Mouse (Mus musculus) hindbrain, embryonic 13.5 days (tissue): ENCODE data around the gene Ccnk. TPM values are rescaled to one million over a fixed set of nuclear protein-coding genes. Genes with fewer than 3 reads are reported as not detected.

Experiments used
- ATAC-seq: fragments of 200-750 bp; cut with Nextera tagmentation; 2 replicates; pipeline ENCODE4 v1.8.0; 2017; ENCODE audit warnings: moderate TSS enrichment; ENCODE audit not compliant: low FRiP score
- H3K27ac ChIP-seq: fragments of 300-500 bp; sonication (generic); 2 replicates; pipeline ENCODE4 v1.5.1; 2015; ENCODE audit warnings: inconsistent platforms, mild to moderate bottlenecking, moderate library complexity
- H3K27me3 ChIP-seq: fragments of 300-500 bp; sonication (generic); 2 replicates; pipeline ENCODE4 v1.6.1; 2015; ENCODE audit warnings: mild to moderate bottlenecking, inconsistent platforms
- H3K36me3 ChIP-seq: fragments of 300-500 bp; sonication (generic); 2 replicates; pipeline ENCODE4 v1.6.1; 2015; ENCODE audit warnings: mild to moderate bottlenecking, inconsistent platforms
- H3K4me1 ChIP-seq: fragments of 300-500 bp; sonication (generic); replicated peaks from 2 replicates; pipeline ENCODE4 v1.6.1; 2015; ENCODE audit warnings: inconsistent platforms
- H3K4me2 ChIP-seq: fragments of 300-500 bp; sonication (generic); 2 replicates; pipeline ENCODE4 v1.6.1; 2015; ENCODE audit warnings: inconsistent platforms, mild to moderate bottlenecking, moderate library complexity
- H3K4me3 ChIP-seq: fragments of 300-500 bp; sonication (generic); 2 replicates; pipeline ENCODE4 v1.5.1; 2015; ENCODE audit warnings: mild to moderate bottlenecking, inconsistent platforms
- H3K9ac ChIP-seq: fragments of 300-500 bp; sonication (generic); 2 replicates; pipeline ENCODE4 v1.6.1; 2015; ENCODE audit warnings: mild to moderate bottlenecking, inconsistent platforms
- H3K9me3 ChIP-seq: fragments of 300-500 bp; sonication (generic); 2 replicates; pipeline ENCODE4 v1.6.1; 2016; ENCODE audit warnings: inconsistent platforms
- WGBS: fragments of 180-500 bp; shearing (Covaris S2); methylation state at CpG from one replicate; pipeline ENCODE4 v1.1.7; 2015; 5-methylcytosine and 5-hydroxymethylcytosine counted together
- polyA plus RNA-seq: library from polyadenylated mRNA; unstranded; fragments of >200 nt; fragmentation: Nextera tagmentation; extraction: Ambion mirVana; gene quantifications from 2 replicates; pipeline ENCODE4 v1.2.1, GENCODE M21; 2015

Ccnk gene
- polyA plus RNA-seq, 1 experiment from 2014 or later, result 4.0 TPM

DNA sequence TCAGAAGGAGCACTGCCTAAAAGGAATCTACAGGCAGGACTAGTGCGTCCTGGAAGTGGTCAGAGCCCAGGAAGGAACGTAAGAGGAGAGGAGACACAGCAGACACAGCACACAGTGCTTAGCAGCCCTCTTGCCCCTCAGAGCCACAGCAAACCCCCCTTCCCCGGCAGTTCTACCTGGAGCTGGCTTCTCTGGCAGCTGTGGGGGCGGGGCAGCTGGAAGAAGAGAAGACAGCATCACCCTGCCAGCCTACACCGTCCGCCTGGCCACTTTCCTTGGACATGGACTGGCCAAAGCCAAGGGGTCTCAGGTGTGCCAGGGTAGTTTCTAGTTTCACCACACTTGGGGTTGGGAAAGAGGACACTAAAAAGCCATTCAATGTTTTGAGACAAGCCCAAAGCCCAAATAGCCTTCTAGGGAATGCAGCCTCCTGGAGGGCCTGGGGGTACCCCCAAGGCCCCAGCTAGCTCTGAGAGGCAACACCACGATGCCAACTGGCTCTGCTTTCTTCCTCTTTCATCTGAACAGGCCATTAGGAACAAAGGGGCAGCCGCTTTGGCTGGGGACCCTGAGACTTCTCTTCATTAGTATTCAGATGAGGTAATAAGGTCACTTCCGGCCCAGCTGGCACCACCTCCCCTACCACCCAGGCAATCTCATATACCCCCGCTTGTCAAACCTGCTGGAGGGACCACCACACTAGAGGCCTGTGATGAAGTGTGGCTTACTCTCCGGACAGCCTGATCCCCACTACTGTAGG is 37.4 kb downstream of the Ccnk start:
- peak overlapping the region; percentile 82 for H3K27ac ChIP-seq
- WGBS, result 52% methylated on average over 11 of the region's 11 CpGs
- no peak overlapping the region for H3K4me3 ChIP-seq
- peak overlapping the region; percentile 30; the same call in 1 of the 2 replicates for H3K9ac ChIP-seq
- 0 out of 2 replicates have a peak overlapping the region, but pooled peaks have one; percentile 4 for H3K4me2 ChIP-seq
- no peaks in the 10 kb centered on the region for H3K27me3 ChIP-seq
- H3K4me1 ChIP-seq, result peaks cover 95% of the 10 kb centered on the region
- H3K9me3 ChIP-seq, result no peaks in the 10 kb centered on the region
- no peak for ATAC-seq
- no peaks in the 10 kb centered on the region for H3K36me3 ChIP-seq

- ATAC-seq, result no peak
- H3K9ac ChIP-seq, result no peak overlapping the region
- no peaks in the 10 kb centered on the region for H3K9me3 ChIP-seq
- H3K4me3 ChIP-seq, result no peak overlapping the region
- H3K27ac ChIP-seq, result peak overlapping the region; percentile 82
- no peaks in the 10 kb centered on the region for H3K27me3 ChIP-seq
- H3K4me1 ChIP-seq, result peaks cover 91% of the 10 kb centered on the region
- H3K4me2 ChIP-seq, result no peak overlapping the region
- 61% methylated on average over 5 of the region's 5 CpGs for WGBS
- no peaks in the 10 kb centered on the region for H3K36me3 ChIP-seq
Observed at GRCm38 (mm10) chr12:108217572-108217971, 38.2 kb downstream of the Ccnk start.

DNA sequence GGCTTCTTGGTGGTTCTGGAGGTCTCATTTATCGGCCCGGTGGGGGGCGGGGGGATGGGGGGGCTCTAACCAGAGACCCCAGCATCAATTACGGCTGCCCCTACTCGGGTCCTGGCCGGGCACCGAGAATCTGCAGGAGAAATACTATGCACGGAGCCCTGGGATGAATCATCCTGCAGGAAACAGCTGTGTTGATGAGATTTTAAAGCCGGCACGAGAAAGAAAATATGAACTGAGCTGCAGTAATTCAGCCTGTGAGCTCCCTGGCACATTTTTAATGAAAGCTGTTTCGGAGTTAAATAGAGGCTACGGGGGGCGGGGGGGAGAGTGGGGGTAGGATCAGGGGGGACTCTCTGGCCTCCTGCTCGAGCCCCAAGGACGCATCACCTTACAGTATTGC is 39.8 kb downstream of the Ccnk start:
- H3K36me3 ChIP-seq, result no peaks in the 10 kb centered on the region
- no peak for ATAC-seq
- no peak overlapping the region for H3K4me3 ChIP-seq
- H3K27ac ChIP-seq, result peak overlapping the region; percentile 92
- peak overlapping the region; percentile 43; the same call in 1 of the 2 replicates for H3K9ac ChIP-seq
- peak overlapping the region; percentile 25; the same call in 1 of the 2 replicates for H3K4me2 ChIP-seq
- no peaks in the 10 kb centered on the region for H3K27me3 ChIP-seq
- WGBS, result 39% methylated on average over 15 of the region's 15 CpGs
- no peaks in the 10 kb centered on the region for H3K9me3 ChIP-seq
- peaks cover 89% of the 10 kb centered on the region for H3K4me1 ChIP-seq

DNA sequence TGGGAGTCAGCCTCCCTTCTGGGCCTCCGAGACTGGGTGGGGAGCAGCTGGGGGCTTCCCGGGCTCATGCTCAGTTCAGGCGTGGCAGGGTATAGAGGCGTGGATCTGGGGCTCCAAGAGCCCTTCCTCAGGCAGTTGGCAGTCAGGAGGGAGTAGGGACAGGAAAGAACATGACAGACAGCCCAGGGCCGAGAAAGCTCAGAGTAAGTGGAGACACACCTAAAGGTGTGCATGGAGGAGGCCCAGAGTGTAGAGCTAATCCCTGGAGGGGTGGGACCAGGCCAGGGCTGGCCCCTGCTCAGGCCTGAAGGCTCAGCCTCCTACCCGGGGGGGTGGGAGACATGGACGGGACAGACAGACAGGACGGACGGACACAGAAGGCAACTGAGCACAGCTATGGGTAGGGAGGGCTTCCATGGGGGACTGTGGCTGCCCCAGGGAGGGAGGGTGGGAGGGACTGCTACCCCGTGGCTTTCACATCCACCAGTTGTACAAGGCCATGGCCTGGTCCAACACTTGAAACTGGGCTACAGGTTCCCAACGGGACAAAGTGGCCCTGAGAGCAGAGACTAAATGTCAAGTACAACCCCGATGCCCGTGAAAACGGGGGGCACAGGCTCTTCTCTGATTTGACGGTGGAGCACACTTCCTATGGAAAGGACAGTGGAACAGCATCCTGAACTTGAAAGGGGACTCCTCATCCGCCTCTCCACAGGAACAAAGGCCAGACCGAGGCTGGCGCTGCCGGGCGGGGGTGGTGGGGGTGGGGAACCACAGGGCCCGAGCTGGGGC is 40.6 kb downstream of the Ccnk start:
- 0 out of 2 replicates have a peak, but pooled peaks have one; percentile 1 for ATAC-seq
- Histone ChIP-seq H3K9ac (peak overlapping the region; percentile 43), H3K27me3 (no peaks in the 10 kb centered on the region), H3K9me3 (no peaks in the 10 kb centered on the region), H3K4me3 (no peak overlapping the region), H3K4me1 (peaks cover 89% of the 10 kb centered on the region), H3K4me2 (peak overlapping the region; percentile 25; the same call in 1 of the 2 replicates), H3K36me3 (no peaks in the 10 kb centered on the region), H3K27ac (peak overlapping the region; percentile 92)
- WGBS, result 59% methylated on average over 21 of the region's 21 CpGs

DNA sequence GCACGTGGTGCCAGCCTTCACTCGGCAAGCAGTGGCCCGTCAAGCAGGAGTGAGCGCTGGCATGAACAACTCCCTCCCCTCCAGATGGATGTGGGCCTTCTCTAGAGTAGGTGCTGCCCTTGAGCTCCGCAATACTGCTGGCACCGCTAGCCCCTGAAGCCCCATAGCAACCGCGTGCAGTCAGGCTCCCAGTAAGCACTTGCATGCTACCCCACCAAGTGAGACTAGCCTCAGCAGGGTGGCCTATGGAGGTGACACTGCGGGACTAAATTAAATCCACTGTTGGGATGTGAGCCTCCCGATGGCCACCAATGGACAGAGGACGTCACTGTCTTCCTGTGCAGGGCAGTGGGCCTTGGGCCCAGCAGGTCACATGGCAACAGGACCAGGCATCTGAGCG is 41.2 kb downstream of the Ccnk start:
- H3K4me2 ChIP-seq, result no peak overlapping the region
- H3K9me3 ChIP-seq, result no peaks in the 10 kb centered on the region
- no peaks in the 10 kb centered on the region for H3K27me3 ChIP-seq
- peaks cover 91% of the 10 kb centered on the region for H3K4me1 ChIP-seq
- H3K36me3 ChIP-seq, result no peaks in the 10 kb centered on the region
- H3K27ac ChIP-seq, result peak overlapping the region; percentile 92
- H3K4me3 ChIP-seq, result no peak overlapping the region
- WGBS, result 50% methylated on average over 12 of the region's 12 CpGs
- peak; percentile 36; the same call in 1 of the 2 replicates for ATAC-seq
- no peak overlapping the region for H3K9ac ChIP-seq

DNA sequence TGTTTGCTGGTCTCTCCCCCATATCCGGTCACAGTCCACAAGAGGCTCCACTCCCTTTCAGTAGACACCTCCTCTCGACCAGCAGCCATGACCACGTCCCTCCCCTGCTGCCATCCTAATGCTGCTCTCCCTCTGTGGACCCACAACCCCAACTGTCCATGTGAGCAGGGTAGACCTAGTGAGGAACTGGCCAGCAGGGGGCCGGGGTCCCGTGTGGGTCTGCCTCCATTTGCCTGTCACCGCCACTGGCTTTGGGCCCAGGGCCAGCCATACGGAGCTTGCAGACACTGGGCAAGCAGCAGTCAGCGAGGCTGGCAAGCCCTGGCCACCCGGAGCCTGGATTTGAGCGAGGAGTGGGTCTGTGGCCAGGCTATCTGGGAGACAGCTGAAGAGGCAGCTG is 41.8 kb downstream of the Ccnk start:
- no peak overlapping the region for H3K9ac ChIP-seq
- H3K27me3 ChIP-seq, result no peaks in the 10 kb centered on the region
- 36% methylated on average over 10 of the region's 10 CpGs for WGBS
- H3K27ac ChIP-seq, result peak overlapping the region; percentile 92
- no peaks in the 10 kb centered on the region for H3K9me3 ChIP-seq
- no peak overlapping the region for H3K4me3 ChIP-seq
- H3K36me3 ChIP-seq, result no peaks in the 10 kb centered on the region
- peak; percentile 17; the same call in 1 of the 2 replicates for ATAC-seq
- H3K4me1 ChIP-seq, result peaks cover 95% of the 10 kb centered on the region
- H3K4me2 ChIP-seq, result no peak overlapping the region

DNA sequence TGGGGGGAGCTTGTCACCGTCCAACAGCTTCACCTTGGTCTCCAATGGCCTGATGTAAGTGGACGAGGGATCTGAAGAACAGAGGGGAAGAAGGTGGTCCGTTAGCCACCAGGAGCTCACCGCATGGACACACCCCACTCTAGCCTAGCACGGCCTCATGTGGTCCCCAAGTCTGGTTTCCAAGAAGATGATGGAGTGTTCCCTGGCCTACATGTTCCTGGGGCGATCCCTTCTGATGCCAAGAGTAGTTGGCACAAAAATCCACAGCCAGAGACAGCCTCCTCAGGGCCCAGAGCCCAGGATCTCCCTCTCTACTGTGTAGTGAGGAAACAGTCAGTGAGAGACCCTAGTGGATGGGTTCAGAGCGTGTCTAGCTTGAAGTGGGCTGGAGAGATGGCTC is 42.3 kb downstream of the Ccnk start:
- Histone ChIP-seq H3K27me3 (no peaks in the 10 kb centered on the region), H3K4me1 (peaks cover 95% of the 10 kb centered on the region), H3K4me2 (no peak overlapping the region), H3K36me3 (no peaks in the 10 kb centered on the region), H3K4me3 (no peak overlapping the region), H3K9ac (no peak overlapping the region), H3K27ac (peak overlapping the region; percentile 92), H3K9me3 (no peaks in the 10 kb centered on the region)
- 86% methylated on average over 7 of the region's 7 CpGs for WGBS
- ATAC-seq, result no peak

- H3K4me2 ChIP-seq, result no peak overlapping the region
- no peak overlapping the region for H3K4me3 ChIP-seq
- H3K9me3 ChIP-seq, result no peaks in the 10 kb centered on the region
- 27% methylated on average over 7 of the region's 8 CpGs for WGBS
- peaks cover 95% of the 10 kb centered on the region for H3K4me1 ChIP-seq
- H3K36me3 ChIP-seq, result no peaks in the 10 kb centered on the region
- H3K27ac ChIP-seq, result no peak overlapping the region
- no peak for ATAC-seq
- no peak overlapping the region for H3K9ac ChIP-seq
- H3K27me3 ChIP-seq, result no peaks in the 10 kb centered on the region
Observed at GRCm38 (mm10) chr12:108223357-108223756, 44.0 kb downstream of the Ccnk start.

- WGBS, result 63% methylated on average over 7 of the region's 7 CpGs
- H3K27ac ChIP-seq, result peak overlapping the region; percentile 18; the same call in 1 of the 2 replicates
- no peak for ATAC-seq
- H3K4me3 ChIP-seq, result no peak overlapping the region
- no peaks in the 10 kb centered on the region for H3K36me3 ChIP-seq
- H3K27me3 ChIP-seq, result no peaks in the 10 kb centered on the region
- peaks cover 86% of the 10 kb centered on the region for H3K4me1 ChIP-seq
- H3K9ac ChIP-seq, result no peak overlapping the region
- no peaks in the 10 kb centered on the region for H3K9me3 ChIP-seq
- H3K4me2 ChIP-seq, result no peak overlapping the region
Observed at GRCm38 (mm10) chr12:108225781-108226180, 46.4 kb downstream of the Ccnk start.

GRCm38 (mm10) chr12:108226216-108226615 is 46.8 kb downstream of the Ccnk start:
- 78% methylated on average over 13 of the region's 13 CpGs for WGBS
- no peaks in the 10 kb centered on the region for H3K9me3 ChIP-seq
- no peak overlapping the region for H3K4me3 ChIP-seq
- 0 out of 2 replicates have a peak overlapping the region, but pooled peaks have one; percentile 39 for H3K9ac ChIP-seq
- H3K27ac ChIP-seq, result peak overlapping the region; percentile 18; the same call in 1 of the 2 replicates
- ATAC-seq, result no peak
- no peaks in the 10 kb centered on the region for H3K27me3 ChIP-seq
- no peaks in the 10 kb centered on the region for H3K36me3 ChIP-seq
- peaks cover 86% of the 10 kb centered on the region for H3K4me1 ChIP-seq
- H3K4me2 ChIP-seq, result no peak overlapping the region

DNA sequence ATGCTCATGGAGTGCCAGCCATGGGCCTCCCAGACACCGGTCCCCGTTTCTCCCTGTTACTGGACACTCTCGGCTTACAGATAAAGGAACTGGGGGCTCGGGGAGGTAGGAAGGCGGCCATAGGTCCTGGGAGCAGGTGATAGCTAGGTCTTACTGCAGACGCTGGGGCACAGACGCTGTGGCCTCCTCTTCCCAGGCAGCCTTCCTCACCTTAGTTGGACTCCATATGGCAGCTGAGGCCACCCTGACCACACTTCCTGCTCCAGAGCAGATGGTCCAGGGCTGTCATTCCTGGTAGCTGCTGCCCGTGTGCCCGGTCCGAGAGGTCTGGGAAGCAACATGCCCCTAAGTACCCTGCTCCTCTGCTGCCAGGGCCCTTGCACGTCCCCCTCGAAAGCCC is 47.6 kb downstream of the Ccnk start:
- WGBS, result 78% methylated on average over 12 of the region's 12 CpGs
- H3K4me3 ChIP-seq, result no peak overlapping the region
- H3K36me3 ChIP-seq, result no peaks in the 10 kb centered on the region
- H3K27ac ChIP-seq, result no peak overlapping the region
- no peaks in the 10 kb centered on the region for H3K9me3 ChIP-seq
- no peak for ATAC-seq
- H3K9ac ChIP-seq, result no peak overlapping the region
- H3K4me1 ChIP-seq, result peaks cover 86% of the 10 kb centered on the region
- no peaks in the 10 kb centered on the region for H3K27me3 ChIP-seq
- H3K4me2 ChIP-seq, result no peak overlapping the region

- Histone ChIP-seq H3K9me3 (no peaks in the 10 kb centered on the region), H3K9ac (no peak overlapping the region; the same call in 1 of the 2 replicates), H3K36me3 (no peaks in the 10 kb centered on the region), H3K4me3 (no peak overlapping the region), H3K4me1 (peaks cover 90% of the 10 kb centered on the region), H3K27ac (no peak overlapping the region), H3K27me3 (no peaks in the 10 kb centered on the region), H3K4me2 (no peak overlapping the region)
- WGBS, result 78% methylated on average over 16 of the region's 16 CpGs
- ATAC-seq, result no peak
Observed at GRCm38 (mm10) chr12:108227527-108227926, 48.1 kb downstream of the Ccnk start.
